Mouse (Mus musculus) CH12.LX (cell line): Measurements from ENCODE around the gene C130079G13Rik.
"Not testable (repeated sequence)": the region's sequence is repeated elsewhere in the genome, so short reads cannot be mapped to it uniquely, and the experiment has no call there.

ENCODE experiments used
- CTCF ChIP-seq, 2 experiments: IDR thresholded peaks in 1 of 2; conservative IDR thresholded peaks in 1 of 2; 2 replicates each; pipeline ENCODE4 v1.5.1; 2011 to 2012; ENCODE audit warnings: low read depth in 2 of 2, low read length in 2 of 2, improper control_type of control experiment in 1 of 2, inconsistent platforms in 1 of 2, mild to moderate bottlenecking in 1 of 2, moderate library complexity in 1 of 2
- E2F4 ChIP-seq: IDR thresholded peaks from 2 replicates; pipeline ENCODE4 v1.6.1; 2011; ENCODE audit warnings: low read depth, low read length, improper control_type of control experiment; ENCODE audit not compliant: insufficient replicate concordance
- EP300 ChIP-seq: IDR thresholded peaks from 2 replicates; pipeline ENCODE4 v1.6.1; 2011; ENCODE audit warnings: low read length, improper control_type of control experiment
- MAX ChIP-seq: IDR thresholded peaks from 2 replicates; pipeline ENCODE4 v1.6.1; 2011; ENCODE audit warnings: low read length, improper control_type of control experiment
- MEF2A ChIP-seq: IDR thresholded peaks from 2 replicates; pipeline ENCODE4 v1.6.1; 2014; ENCODE audit warnings: low read depth, mild to moderate bottlenecking, inconsistent platforms, low read length, improper control_type of control experiment, borderline replicate concordance
- NELFE ChIP-seq: IDR thresholded peaks from 2 replicates; pipeline ENCODE4 v1.6.1; 2011; ENCODE audit warnings: low read depth, low read length, improper control_type of control experiment
- POLR2A ChIP-seq: IDR thresholded peaks from 2 replicates; pipeline ENCODE4 v1.6.1; 2011; ENCODE audit warnings: low read depth, mild to moderate bottlenecking, improper control_type of control experiment, low read length
- TCF12 ChIP-seq: IDR thresholded peaks from 2 replicates; pipeline ENCODE4 v1.6.1; 2014; ENCODE audit warnings: low read depth, mild to moderate bottlenecking, inconsistent platforms, low read length, improper control_type of control experiment

- not testable (repeated sequence) for TF ChIP-seq CTCF (conservative IDR thresholded peaks at IDR 0.05 in 1 of 2, IDR thresholded peaks at IDR 0.05 in 1 of 2; ENCODE audit: low read depth in 2 of 2, low read length in 2 of 2); MAX; POLR2A; EP300; TCF12; E2F4; MEF2A; NELFE
Measured at GRCm38 (mm10) chr3:59879801-59880554, 45.0 kb upstream of the C130079G13Rik start.
